Mouse (Mus musculus): ENCODE measurements around the gene Ninj2. TPM values are rescaled to one million over a fixed set of nuclear protein-coding genes. Genes with fewer than 3 reads are reported as not detected.

Ninj2 gene
- polyA plus RNA-seq, 1 experiment from 2014 or later: not detected

- ATAC-seq (replicated peaks; ENCODE audit: low FRiP score) (no peak), DNase-seq (ENCODE audit: low spot score) (no peak)
- Histone ChIP-seq H3K4me1 (replicated peaks; ENCODE audit: control insufficient read depth, insufficient read depth, low read length) (no peaks in the 10 kb centered on the region), H3K27ac (ENCODE audit: low read depth, low read length) (no peak overlapping the region), H3K27me3 (replicated peaks; ENCODE audit: control insufficient read depth, insufficient read depth, low read length) (no peaks in the 10 kb centered on the region), H3K9me3 (ENCODE audit: control insufficient read depth, low read length) (no peaks in the 10 kb centered on the region), H3K4me3 (ENCODE audit: low read depth, low read length) (no peak overlapping the region), H3K9ac (ENCODE audit: low read depth, low read length) (no peak overlapping the region), H3K36me3 (ENCODE audit: control insufficient read depth, insufficient read depth, low read length) (no peaks in the 10 kb centered on the region), H3K4me2 (no peak overlapping the region)
- WGBS: 84% methylated on average over 3 of the region's 3 CpGs
Observed at GRCm38 (mm10) chr6:120069546-120069945, 23.6 kb upstream of the Ninj2 start.

GRCm38 (mm10) chr6:120072630-120073029 is 20.5 kb upstream of the Ninj2 start:
- no peaks in the 10 kb centered on the region for H3K9me3 ChIP-seq (ENCODE audit: control insufficient read depth, low read length)
- ATAC-seq (replicated peaks; ENCODE audit: low FRiP score): no peak
- H3K4me1 ChIP-seq (replicated peaks; ENCODE audit: control insufficient read depth, insufficient read depth, low read length): no peaks in the 10 kb centered on the region
- H3K27me3 ChIP-seq (replicated peaks; ENCODE audit: control insufficient read depth, insufficient read depth, low read length): no peaks in the 10 kb centered on the region
- 84% methylated on average over 2 of the region's 2 CpGs for WGBS
- no peak overlapping the region for H3K9ac ChIP-seq (ENCODE audit: low read depth, low read length)
- no peak overlapping the region for H3K4me3 ChIP-seq (ENCODE audit: low read depth, low read length)
- H3K27ac ChIP-seq (ENCODE audit: low read depth, low read length): no peak overlapping the region
- no peak for DNase-seq (ENCODE audit: low spot score)
- no peaks in the 10 kb centered on the region for H3K36me3 ChIP-seq (ENCODE audit: control insufficient read depth, insufficient read depth, low read length)
- no peak overlapping the region for H3K4me2 ChIP-seq

GRCm38 (mm10) chr6:120076619-120077450 is 16.3 kb upstream of the Ninj2 start:
- H3K4me1 ChIP-seq (replicated peaks; ENCODE audit: control insufficient read depth, insufficient read depth, low read length): no peaks in the 10 kb centered on the region
- 65% methylated on average over 6 of the region's 6 CpGs for WGBS
- H3K4me2 ChIP-seq: no peak overlapping the region
- H3K9me3 ChIP-seq (ENCODE audit: control insufficient read depth, low read length): no peaks in the 10 kb centered on the region
- no peaks in the 10 kb centered on the region for H3K27me3 ChIP-seq (replicated peaks; ENCODE audit: control insufficient read depth, insufficient read depth, low read length)
- no peak overlapping the region; the same call in 1 of the 2 replicates for H3K9ac ChIP-seq (ENCODE audit: low read depth, low read length)
- H3K4me3 ChIP-seq (ENCODE audit: low read depth, low read length): no peak overlapping the region
- no peak for DNase-seq (ENCODE audit: low spot score)
- no peaks in the 10 kb centered on the region for H3K36me3 ChIP-seq (ENCODE audit: control insufficient read depth, insufficient read depth, low read length)
- ATAC-seq (replicated peaks; ENCODE audit: low FRiP score): peak; percentile 64
- H3K27ac ChIP-seq (ENCODE audit: low read depth, low read length): peak overlapping the region; percentile 46; the same call in 1 of the 2 replicates

GRCm38 (mm10) chr6:120079547-120079946 is 13.6 kb upstream of the Ninj2 start:
- no peaks in the 10 kb centered on the region for H3K27me3 ChIP-seq (replicated peaks; ENCODE audit: control insufficient read depth, insufficient read depth, low read length)
- no peak overlapping the region for H3K27ac ChIP-seq (ENCODE audit: low read depth, low read length)
- H3K4me3 ChIP-seq (ENCODE audit: low read depth, low read length): no peak overlapping the region
- no peaks in the 10 kb centered on the region for H3K36me3 ChIP-seq (ENCODE audit: control insufficient read depth, insufficient read depth, low read length)
- no peak overlapping the region for H3K9ac ChIP-seq (ENCODE audit: low read depth, low read length)
- 78% methylated on average over 10 of the region's 10 CpGs for WGBS
- no peak overlapping the region for H3K4me2 ChIP-seq
- ATAC-seq (replicated peaks; ENCODE audit: low FRiP score) (no peak), DNase-seq (ENCODE audit: low spot score) (no peak)
- H3K9me3 ChIP-seq (ENCODE audit: control insufficient read depth, low read length): no peaks in the 10 kb centered on the region
- no peaks in the 10 kb centered on the region for H3K4me1 ChIP-seq (replicated peaks; ENCODE audit: control insufficient read depth, insufficient read depth, low read length)

GRCm38 (mm10) chr6:120081516-120081915 is 11.6 kb upstream of the Ninj2 start:
- Histone ChIP-seq H3K4me3 (ENCODE audit: low read depth, low read length) (no peak overlapping the region), H3K9me3 (ENCODE audit: control insufficient read depth, low read length) (no peaks in the 10 kb centered on the region), H3K27me3 (replicated peaks; ENCODE audit: control insufficient read depth, insufficient read depth, low read length) (no peaks in the 10 kb centered on the region), H3K4me1 (replicated peaks; ENCODE audit: control insufficient read depth, insufficient read depth, low read length) (no peaks in the 10 kb centered on the region), H3K27ac (ENCODE audit: low read depth, low read length) (no peak overlapping the region), H3K36me3 (ENCODE audit: control insufficient read depth, insufficient read depth, low read length) (no peaks in the 10 kb centered on the region), H3K9ac (ENCODE audit: low read depth, low read length) (no peak overlapping the region), H3K4me2 (no peak overlapping the region)
- DNase-seq (ENCODE audit: low spot score): no peak
- ATAC-seq (replicated peaks; ENCODE audit: low FRiP score): no peak
- WGBS: 70% methylated on average over 4 of the region's 4 CpGs

GRCm38 (mm10) chr6:120082251-120082950 is 10.7 kb upstream of the Ninj2 start:
- Histone ChIP-seq H3K27ac (ENCODE audit: low read depth, low read length) (no peak overlapping the region), H3K4me1 (replicated peaks; ENCODE audit: control insufficient read depth, insufficient read depth, low read length) (no peaks in the 10 kb centered on the region), H3K9ac (ENCODE audit: low read depth, low read length) (no peak overlapping the region), H3K4me2 (no peak overlapping the region), H3K27me3 (replicated peaks; ENCODE audit: control insufficient read depth, insufficient read depth, low read length) (no peaks in the 10 kb centered on the region), H3K9me3 (ENCODE audit: control insufficient read depth, low read length) (no peaks in the 10 kb centered on the region), H3K36me3 (ENCODE audit: control insufficient read depth, insufficient read depth, low read length) (no peaks in the 10 kb centered on the region), H3K4me3 (ENCODE audit: low read depth, low read length) (no peak overlapping the region)
- ATAC-seq (replicated peaks; ENCODE audit: low FRiP score) (no peak), DNase-seq (ENCODE audit: low spot score) (no peak)
- WGBS: 82% methylated on average over 6 of the region's 6 CpGs

- Histone ChIP-seq H3K4me2 (peak overlapping the region; percentile 6; the same call in 1 of the 2 replicates), H3K4me3 (ENCODE audit: low read depth, low read length) (no peak overlapping the region), H3K27ac (ENCODE audit: low read depth, low read length) (no peak overlapping the region), H3K4me1 (replicated peaks; ENCODE audit: control insufficient read depth, insufficient read depth, low read length) (no peaks in the 10 kb centered on the region), H3K36me3 (ENCODE audit: control insufficient read depth, insufficient read depth, low read length) (no peaks in the 10 kb centered on the region), H3K9ac (ENCODE audit: low read depth, low read length) (no peak overlapping the region), H3K9me3 (ENCODE audit: control insufficient read depth, low read length) (no peaks in the 10 kb centered on the region), H3K27me3 (replicated peaks; ENCODE audit: control insufficient read depth, insufficient read depth, low read length) (no peaks in the 10 kb centered on the region)
- DNase-seq (ENCODE audit: low spot score) (no peak), ATAC-seq (replicated peaks; ENCODE audit: low FRiP score) (no peak)
- WGBS: 47% methylated on average over 8 of the region's 8 CpGs
Observed at GRCm38 (mm10) chr6:120082951-120083411, 10.2 kb upstream of the Ninj2 start.

- Histone ChIP-seq H3K27ac (ENCODE audit: low read depth, low read length) (no peak overlapping the region), H3K36me3 (ENCODE audit: control insufficient read depth, insufficient read depth, low read length) (no peaks in the 10 kb centered on the region), H3K4me1 (replicated peaks; ENCODE audit: control insufficient read depth, insufficient read depth, low read length) (no peaks in the 10 kb centered on the region), H3K4me3 (ENCODE audit: low read depth, low read length) (no peak overlapping the region), H3K9ac (ENCODE audit: low read depth, low read length) (no peak overlapping the region), H3K4me2 (no peak overlapping the region), H3K9me3 (ENCODE audit: control insufficient read depth, low read length) (no peaks in the 10 kb centered on the region), H3K27me3 (replicated peaks; ENCODE audit: control insufficient read depth, insufficient read depth, low read length) (no peaks in the 10 kb centered on the region)
- 66% methylated on average over 6 of the region's 6 CpGs for WGBS
- ATAC-seq (replicated peaks; ENCODE audit: low FRiP score): no peak
- DNase-seq (ENCODE audit: low spot score): no peak
Observed at GRCm38 (mm10) chr6:120083442-120083841, 9.7 kb upstream of the Ninj2 start.

Measured in liver, embryonic 11.5 days (tissue).